Mouse (Mus musculus) forebrain, embryonic 15.5 days (tissue): ENCODE results near the gene Rapgef4. TPM values are rescaled to one million over a fixed set of nuclear protein-coding genes. Genes with fewer than 3 reads are reported as not detected.

ENCODE experiments used
- polyA plus RNA-seq: library from polyadenylated mRNA; unstranded; fragments of >200 nt; fragmentation: Nextera tagmentation; extraction: Ambion mirVana; gene quantifications from 2 replicates; pipeline ENCODE4 v1.2.1, GENCODE M21; 2015

Gene Rapgef4
- polyA plus RNA-seq, 1 experiment from 2014 or later, result 14.0 TPM

Other genes starting within 250 kb of the Rapgef4 start
- 25.7 TPM in 2 replicates for gene Itga6, start 235.6 kb upstream of the Rapgef4 start, polyA plus RNA-seq
- gene Pdk1, start 108.0 kb upstream of the Rapgef4 start, polyA plus RNA-seq, result 22.0 and 22.9 TPM in 2 replicates